ENCODE assay signal across 18 mouse cellular contexts in the genomic region with DNA sequence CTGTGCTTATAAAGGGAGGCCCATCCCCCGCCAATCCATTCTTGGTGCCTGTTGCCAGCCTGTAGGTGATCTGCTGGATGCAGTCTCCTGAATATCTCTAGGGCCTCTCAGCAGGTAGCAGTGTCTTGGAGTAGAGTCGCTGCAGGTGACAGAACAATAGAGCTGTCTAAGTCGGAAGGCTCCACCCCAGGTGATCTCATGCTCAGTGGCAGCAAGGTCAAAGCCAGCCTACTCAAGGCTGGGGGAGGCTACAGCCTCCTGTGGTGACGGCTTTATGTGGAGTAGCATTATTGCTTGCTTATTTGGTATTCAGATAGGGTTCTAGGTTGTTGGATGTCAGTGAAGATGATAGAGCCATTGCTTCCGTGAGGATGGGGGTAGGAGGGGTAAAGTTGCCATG.
"Had no signal": no experiment of that assay in that cellular context is flagged by ENCODE, and none has a peak within 500 bp of the region (broad histone marks: within the 10 kb centered on the region; RNA-seq: fewer than 3 reads in every experiment).

No protein-coding gene starts in this region.

- H3K4me1 ChIP-seq: midbrain, embryonic 13.5 days had no signal

- H3K4me2 ChIP-seq: lung, embryonic 14.5 days; midbrain, embryonic 13.5 days; neural tube, embryonic 13.5 days had no signal

- ATAC-seq: liver, postnatal 0 days; lung, postnatal 0 days; midbrain, embryonic 13.5 days; midbrain, embryonic 16.5 days had no signal

- H3K27ac ChIP-seq: layer of hippocampus, adult 2 months; left cerebral cortex, adult 2 months; liver, embryonic 14.5 days; macrophage; midbrain, embryonic 10.5 days; midbrain, embryonic 13.5 days; neural tube, embryonic 13.5 days had no signal

- H3K4me3 ChIP-seq: layer of hippocampus, adult 2 months; left cerebral cortex, adult 2 months; megakaryocyte, embryonic 14.5 days; midbrain, embryonic 10.5 days; midbrain, embryonic 13.5 days; myocyte; neural tube, embryonic 13.5 days had no signal

- H3K9ac ChIP-seq: liver, embryonic 14.5 days; liver, postnatal 0 days; lung, embryonic 14.5 days; midbrain, embryonic 13.5 days; neural tube, embryonic 13.5 days had no signal

- H3K36me3 ChIP-seq: midbrain, embryonic 10.5 days; midbrain, embryonic 13.5 days; neural tube, embryonic 13.5 days had no signal

- H3K9me3 ChIP-seq: megakaryocyte, embryonic 14.5 days; midbrain, embryonic 10.5 days; midbrain, embryonic 13.5 days; neural tube, embryonic 13.5 days had no signal

- H3K27me3 ChIP-seq: megakaryocyte, embryonic 14.5 days; neural tube, embryonic 13.5 days had no signal

- DNase-seq: kidney, postnatal 14 days; layer of hippocampus, adult 9-11 months; layer of hippocampus, postnatal 36 days; liver, postnatal 0 days; lung, embryonic 14.5 days; thymus, adult 18-20 months; thymus, postnatal 36 days had no signal
